Mouse (Mus musculus) midbrain, embryonic 16.5 days (tissue): ENCODE results near the gene Hoxd13. TPM values are rescaled to one million over a fixed set of nuclear protein-coding genes. Genes with fewer than 3 reads are reported as not detected.

ENCODE experiments used
- ATAC-seq: fragments of 200-750 bp; cut with Nextera tagmentation; 2 replicates; pipeline ENCODE4 v1.8.0; 2017; ENCODE audit warnings: moderate TSS enrichment
- H3K27ac ChIP-seq: fragments of 300-500 bp; sonication (generic); 2 replicates; pipeline ENCODE4 v1.5.1; 2014; ENCODE audit warnings: mild to moderate bottlenecking, low read length, mixed read lengths
- H3K27me3 ChIP-seq: fragments of 300-500 bp; sonication (generic); 2 replicates; pipeline ENCODE4 v1.6.1; 2014; ENCODE audit warnings: low read depth, low read length, mixed read lengths; ENCODE audit not compliant: control insufficient read depth, insufficient read depth
- H3K36me3 ChIP-seq: fragments of 300-500 bp; sonication (generic); 2 replicates; pipeline ENCODE4 v1.6.1; 2014; ENCODE audit warnings: mild to moderate bottlenecking, low read length, moderate library complexity, mixed read lengths; ENCODE audit not compliant: control insufficient read depth, insufficient read depth
- H3K4me1 ChIP-seq: fragments of 300-500 bp; sonication (generic); 2 replicates; pipeline ENCODE4 v1.6.1; 2014; ENCODE audit warnings: mild to moderate bottlenecking, low read length, mixed read lengths; ENCODE audit not compliant: control insufficient read depth, insufficient read depth
- H3K4me2 ChIP-seq: fragments of 300-500 bp; sonication (generic); 2 replicates; pipeline ENCODE4 v1.6.1; 2014; ENCODE audit warnings: mild to moderate bottlenecking, low read length, mixed read lengths
- H3K4me3 ChIP-seq: fragments of 300-500 bp; sonication (generic); 2 replicates; pipeline ENCODE4 v1.5.1; 2014; ENCODE audit warnings: low read depth, mild to moderate bottlenecking, low read length, moderate library complexity, mixed read lengths
- H3K9ac ChIP-seq: fragments of 300-500 bp; sonication (generic); 2 replicates; pipeline ENCODE4 v1.6.1; 2014; ENCODE audit warnings: low read depth, low read length, mixed read lengths
- H3K9me3 ChIP-seq: fragments of 300-500 bp; sonication (generic); replicated peaks from 2 replicates; pipeline ENCODE4 v1.6.1; 2014; ENCODE audit warnings: mild to moderate bottlenecking, low read length, mixed read lengths; ENCODE audit not compliant: control insufficient read depth, poor library complexity, severe bottlenecking
- WGBS: fragments of 180-500 bp; shearing (Covaris S2); extraction: QIAGEN DNeasy Blood & Tissue Kit; methylation state at CpG from one replicate; pipeline ENCODE4 v1.1.7; 2014; 5-methylcytosine and 5-hydroxymethylcytosine counted together
- polyA plus RNA-seq: library from polyadenylated mRNA; unstranded; fragments of >200 nt; fragmentation: Nextera tagmentation; extraction: Ambion mirVana; gene quantifications from 2 replicates; pipeline ENCODE4 v1.2.1, GENCODE M21; 2015

Hoxd13 gene
- polyA plus RNA-seq, 1 experiment from 2014 or later, result not detected

DNA sequence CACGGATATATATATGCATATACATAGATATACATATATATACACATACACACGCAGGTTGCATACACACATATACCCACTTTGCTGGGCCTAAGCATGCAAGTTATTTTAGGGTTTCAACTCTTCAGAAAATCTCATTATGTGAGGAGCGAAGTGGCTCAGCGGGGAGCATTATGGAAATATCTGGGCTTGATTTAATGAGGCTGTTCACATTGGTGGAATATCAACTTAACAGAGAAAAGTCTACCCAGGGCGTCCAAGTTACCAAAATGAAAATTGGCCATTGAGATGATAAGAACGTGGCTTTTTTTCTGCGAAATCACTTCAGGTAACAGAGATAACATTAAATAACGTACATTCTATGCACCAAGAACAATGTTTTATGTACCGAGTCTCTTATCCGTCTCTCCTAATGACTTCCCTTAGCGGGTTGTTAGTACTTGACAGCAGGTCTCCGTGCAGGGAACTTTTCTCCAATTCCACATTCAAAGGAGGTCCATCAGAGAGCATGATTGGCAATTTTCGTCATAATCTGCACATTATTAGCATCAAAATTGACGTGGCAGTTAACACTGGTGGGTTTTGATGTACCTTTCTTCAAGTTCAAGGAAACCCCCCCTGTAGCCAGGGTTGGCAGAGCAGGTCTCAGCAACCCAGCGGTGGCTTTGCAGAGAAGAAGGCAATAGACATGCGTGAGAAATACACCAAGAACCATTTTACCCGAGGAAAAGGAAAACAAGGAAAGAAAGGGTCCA, 14.2 kb upstream of the Hoxd13 start:
- H3K9me3 ChIP-seq, result no peaks in the 10 kb centered on the region
- peaks cover 47% of the 10 kb centered on the region for H3K27me3 ChIP-seq
- ATAC-seq, result no peak
- H3K4me1 ChIP-seq, result peaks cover 6% of the 10 kb centered on the region
- no peak overlapping the region for H3K27ac ChIP-seq
- no peaks in the 10 kb centered on the region for H3K36me3 ChIP-seq
- WGBS, result 10% methylated on average over 17 of the region's 17 CpGs
- no peak overlapping the region for H3K9ac ChIP-seq
- H3K4me2 ChIP-seq, result no peak overlapping the region
- H3K4me3 ChIP-seq, result no peak overlapping the region

DNA sequence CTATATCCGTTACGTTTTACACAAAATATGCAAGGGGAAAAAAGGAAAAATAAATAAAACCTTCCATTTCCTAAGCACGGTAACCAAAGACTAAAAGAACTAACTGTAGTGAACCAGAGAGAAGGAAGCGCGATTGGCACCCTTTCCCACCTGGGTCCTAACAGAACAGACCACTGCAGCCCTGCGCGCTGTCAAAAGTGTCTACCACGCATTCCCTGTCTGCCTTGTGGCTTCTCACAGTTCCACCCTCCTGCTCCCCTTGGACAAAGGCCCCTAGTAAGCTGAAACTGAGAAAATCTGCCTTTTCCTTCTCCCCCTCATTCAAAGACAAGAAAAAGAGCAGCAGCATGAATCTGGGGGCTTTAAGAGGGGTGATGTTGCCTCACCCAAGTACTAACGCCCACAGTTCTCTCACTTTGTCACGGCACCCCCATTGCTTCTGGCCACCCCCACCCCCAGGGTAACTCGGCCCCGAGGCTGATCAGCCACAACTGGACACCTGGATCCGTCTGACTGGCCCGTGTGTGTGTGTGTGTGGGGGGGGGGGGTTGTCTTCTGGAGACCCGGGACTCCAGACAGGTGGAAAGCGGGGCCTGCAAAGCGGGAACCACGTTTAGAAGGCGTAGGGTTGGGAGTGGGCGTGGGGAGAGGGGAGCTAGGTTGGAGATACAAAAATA, 13.2 kb upstream of the Hoxd13 start:
- Histone ChIP-seq H3K27ac (no peak overlapping the region), H3K9ac (no peak overlapping the region), H3K36me3 (no peaks in the 10 kb centered on the region), H3K4me3 (no peak overlapping the region), H3K4me2 (no peak overlapping the region), H3K27me3 (peaks cover 43% of the 10 kb centered on the region), H3K4me1 (peaks cover 6% of the 10 kb centered on the region), H3K9me3 (no peaks in the 10 kb centered on the region)
- ATAC-seq, result no peak
- 2% methylated on average over 20 of the region's 20 CpGs for WGBS

DNA sequence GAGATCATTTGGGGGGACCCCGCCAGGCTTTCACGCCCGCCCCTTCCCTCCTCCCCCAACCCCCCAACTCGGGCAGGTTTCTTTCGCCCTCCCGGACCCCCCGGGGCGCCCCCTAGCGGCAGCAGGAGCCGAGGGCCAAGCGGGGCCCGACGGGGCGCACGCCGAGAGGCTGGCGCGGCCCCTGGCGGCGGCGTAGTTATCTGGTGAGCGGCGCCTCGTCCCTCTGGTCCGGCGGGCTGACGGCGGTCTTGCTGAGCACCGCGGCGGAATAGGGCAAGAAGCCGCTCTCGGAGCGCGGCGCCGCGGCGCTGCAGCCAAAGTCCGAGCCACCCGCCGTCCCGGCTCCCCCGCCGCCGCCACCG, 12.7 kb upstream of the Hoxd13 start:
- WGBS, result under 1% methylated on average over 40 of the region's 47 CpGs
- peaks cover 38% of the 10 kb centered on the region for H3K27me3 ChIP-seq
- H3K36me3 ChIP-seq, result no peaks in the 10 kb centered on the region
- peak overlapping the region; percentile 33 for H3K9ac ChIP-seq
- no peak overlapping the region for H3K27ac ChIP-seq
- peaks cover 6% of the 10 kb centered on the region for H3K4me1 ChIP-seq
- peak overlapping the region; percentile 30 for H3K4me3 ChIP-seq
- ATAC-seq, result no peak
- H3K9me3 ChIP-seq, result no peaks in the 10 kb centered on the region
- peak overlapping the region; percentile 51 for H3K4me2 ChIP-seq

DNA sequence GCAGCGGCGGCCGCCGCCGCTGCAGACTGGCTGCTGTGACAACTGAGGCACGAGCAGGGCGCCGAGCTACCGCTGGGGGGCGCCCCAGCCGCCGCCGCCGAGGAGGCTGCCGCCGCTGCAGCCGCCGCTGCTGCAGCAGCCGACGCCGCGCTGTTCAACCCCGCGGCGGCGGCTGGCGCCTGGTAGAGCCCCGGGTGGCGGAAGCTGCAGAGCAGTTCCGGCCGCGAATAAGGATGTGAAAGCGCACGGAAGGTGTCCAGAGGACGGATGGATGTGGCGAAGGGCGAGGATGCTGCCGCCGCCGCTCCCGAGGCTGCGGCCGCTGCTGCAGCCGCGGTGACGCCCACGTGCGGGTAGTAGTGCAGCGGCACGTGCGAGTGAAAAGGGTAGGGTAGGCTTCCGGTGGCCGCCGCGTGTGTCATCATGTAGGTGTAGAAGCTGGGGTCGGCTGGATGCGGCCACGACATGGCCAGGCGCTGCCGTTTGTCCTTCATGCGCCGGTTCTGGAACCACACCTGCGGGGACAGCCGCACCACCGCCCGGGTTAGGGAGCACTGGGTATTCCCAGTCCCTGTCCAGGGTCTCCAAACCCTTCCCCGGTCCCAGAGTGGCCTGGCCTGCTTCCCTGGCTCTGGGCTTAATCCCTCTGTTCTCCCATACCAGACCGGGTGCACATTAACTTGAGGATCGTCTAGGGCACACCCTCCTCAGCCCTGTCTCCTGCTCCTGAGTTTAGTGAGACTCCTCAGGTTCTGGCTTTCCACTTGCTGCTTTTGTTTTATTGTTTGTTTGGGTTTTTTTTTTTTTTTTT, 12.1 kb upstream of the Hoxd13 start:
- H3K4me3 ChIP-seq, result peak overlapping the region; percentile 30
- peaks cover 6% of the 10 kb centered on the region for H3K4me1 ChIP-seq
- peak overlapping the region; percentile 33 for H3K9ac ChIP-seq
- no peak overlapping the region for H3K27ac ChIP-seq
- no peaks in the 10 kb centered on the region for H3K36me3 ChIP-seq
- 1% methylated on average over 57 of the region's 69 CpGs for WGBS
- H3K9me3 ChIP-seq, result no peaks in the 10 kb centered on the region
- peak overlapping the region; percentile 51 for H3K4me2 ChIP-seq
- H3K27me3 ChIP-seq, result peaks cover 38% of the 10 kb centered on the region
- peak; percentile 39; the same call in 1 of the 2 replicates for ATAC-seq

DNA sequence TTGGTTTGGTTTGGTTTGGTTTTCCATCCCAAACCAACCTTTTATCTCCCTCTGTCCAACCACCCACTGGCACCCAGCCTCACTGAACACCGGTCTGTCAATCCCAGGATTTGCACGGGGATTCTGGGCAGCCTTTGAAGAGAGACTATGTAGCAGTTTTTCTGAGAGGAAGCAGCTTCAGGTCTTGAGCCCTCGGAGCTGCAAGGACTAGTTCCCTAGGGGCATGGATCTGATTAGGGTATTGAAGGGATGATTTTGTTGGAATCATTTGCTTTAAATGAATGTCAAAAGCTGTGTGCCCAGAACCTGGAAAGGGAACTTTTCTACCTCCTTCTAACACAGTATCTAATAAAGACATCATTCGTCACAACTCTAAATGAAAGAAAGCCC, 11.5 kb upstream of the Hoxd13 start:
- Histone ChIP-seq H3K27ac (no peak overlapping the region), H3K9ac (no peak overlapping the region)
- WGBS, result under 1% methylated on average over 4 of the region's 4 CpGs

DNA sequence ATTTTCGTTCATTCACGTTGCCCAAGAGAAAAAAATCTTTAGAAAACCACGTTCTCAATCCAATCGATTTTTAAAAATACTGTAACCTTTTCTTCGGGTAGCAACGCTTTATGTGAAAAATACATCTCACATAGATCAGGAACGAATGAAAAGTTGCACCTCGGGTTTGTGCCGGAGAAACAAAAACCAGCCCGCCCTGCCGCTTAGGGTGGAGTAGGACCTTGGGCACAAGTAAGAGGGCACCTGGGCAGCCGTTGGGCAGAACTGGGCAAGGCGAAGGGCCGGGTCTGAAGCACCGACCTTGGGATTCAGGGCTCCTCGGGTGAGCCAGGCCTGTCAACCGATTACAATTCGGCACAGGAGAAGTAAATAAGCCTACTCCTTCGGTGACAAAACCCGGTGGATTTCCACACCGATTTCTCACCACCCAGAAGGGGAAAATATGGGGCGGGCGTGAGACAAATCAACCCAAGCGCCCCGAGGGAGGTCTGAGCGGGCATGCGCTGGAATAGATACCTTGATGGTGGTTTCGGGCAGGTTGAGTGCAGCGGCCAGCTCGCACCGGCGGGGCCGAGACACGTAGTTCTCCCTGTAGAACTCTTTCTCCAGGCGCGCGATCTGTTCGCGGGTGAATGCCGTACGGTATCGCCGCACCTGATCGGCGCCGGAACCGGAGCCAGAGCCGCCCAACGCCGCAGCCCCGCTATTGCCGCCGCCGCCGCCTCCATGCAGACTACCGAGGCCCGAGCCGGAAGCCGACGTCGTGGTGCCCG, 10.7 kb upstream of the Hoxd13 start:
- Histone ChIP-seq H3K27ac (no peak overlapping the region), H3K36me3 (no peaks in the 10 kb centered on the region), H3K4me1 (peaks cover 8% of the 10 kb centered on the region), H3K4me3 (no peak overlapping the region), H3K9me3 (no peaks in the 10 kb centered on the region), H3K27me3 (peaks cover 44% of the 10 kb centered on the region), H3K4me2 (no peak overlapping the region), H3K9ac (no peak overlapping the region)
- no peak for ATAC-seq
- WGBS, result 2% methylated on average over 62 of the region's 62 CpGs

More for the DNA sequence above, 11.5 kb upstream of the Hoxd13 start:
- no peak overlapping the region for H3K4me3 ChIP-seq
- ATAC-seq, result no peak
- H3K4me2 ChIP-seq, result no peak overlapping the region
- peaks cover 44% of the 10 kb centered on the region for H3K27me3 ChIP-seq
- peaks cover 7% of the 10 kb centered on the region for H3K4me1 ChIP-seq
- H3K9me3 ChIP-seq, result no peaks in the 10 kb centered on the region
- no peaks in the 10 kb centered on the region for H3K36me3 ChIP-seq

DNA sequence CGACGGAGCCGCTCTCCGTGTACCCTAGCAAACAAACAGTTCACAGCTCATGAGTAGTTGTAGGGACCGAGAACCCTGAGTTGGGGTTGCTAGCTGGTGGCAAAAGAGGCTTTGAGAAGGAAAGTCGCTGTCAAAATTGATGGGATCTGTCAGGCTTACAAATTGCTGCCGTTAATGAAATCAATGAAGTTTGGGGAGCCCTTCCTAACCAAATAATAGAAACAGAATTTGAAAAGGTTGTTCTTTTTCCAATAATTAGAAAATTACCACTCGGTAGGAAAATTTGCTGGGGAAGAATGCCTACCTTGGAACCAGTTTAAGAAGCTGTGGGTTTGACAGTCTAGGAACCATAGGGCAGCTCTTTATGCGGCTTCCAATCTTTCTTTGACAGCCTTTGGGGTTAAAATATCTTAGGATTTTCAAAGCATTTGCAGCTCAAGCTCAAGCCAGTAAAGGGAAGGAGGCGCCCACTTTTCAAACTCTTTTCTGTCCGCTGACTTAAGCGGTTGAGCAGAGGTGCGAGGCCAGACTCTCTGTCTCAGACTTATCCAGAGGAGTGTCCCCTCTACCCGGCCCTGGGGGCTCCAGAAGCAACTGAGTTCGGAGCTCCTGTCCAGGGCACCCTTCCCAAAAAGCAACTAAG, 10.0 kb upstream of the Hoxd13 start:
- Histone ChIP-seq H3K27ac (no peak overlapping the region), H3K36me3 (no peaks in the 10 kb centered on the region), H3K27me3 (peaks cover 49% of the 10 kb centered on the region), H3K9me3 (no peaks in the 10 kb centered on the region), H3K4me1 (peaks cover 8% of the 10 kb centered on the region), H3K4me3 (no peak overlapping the region), H3K9ac (no peak overlapping the region), H3K4me2 (no peak overlapping the region)
- 1% methylated on average over 15 of the region's 15 CpGs for WGBS
- ATAC-seq, result no peak

DNA sequence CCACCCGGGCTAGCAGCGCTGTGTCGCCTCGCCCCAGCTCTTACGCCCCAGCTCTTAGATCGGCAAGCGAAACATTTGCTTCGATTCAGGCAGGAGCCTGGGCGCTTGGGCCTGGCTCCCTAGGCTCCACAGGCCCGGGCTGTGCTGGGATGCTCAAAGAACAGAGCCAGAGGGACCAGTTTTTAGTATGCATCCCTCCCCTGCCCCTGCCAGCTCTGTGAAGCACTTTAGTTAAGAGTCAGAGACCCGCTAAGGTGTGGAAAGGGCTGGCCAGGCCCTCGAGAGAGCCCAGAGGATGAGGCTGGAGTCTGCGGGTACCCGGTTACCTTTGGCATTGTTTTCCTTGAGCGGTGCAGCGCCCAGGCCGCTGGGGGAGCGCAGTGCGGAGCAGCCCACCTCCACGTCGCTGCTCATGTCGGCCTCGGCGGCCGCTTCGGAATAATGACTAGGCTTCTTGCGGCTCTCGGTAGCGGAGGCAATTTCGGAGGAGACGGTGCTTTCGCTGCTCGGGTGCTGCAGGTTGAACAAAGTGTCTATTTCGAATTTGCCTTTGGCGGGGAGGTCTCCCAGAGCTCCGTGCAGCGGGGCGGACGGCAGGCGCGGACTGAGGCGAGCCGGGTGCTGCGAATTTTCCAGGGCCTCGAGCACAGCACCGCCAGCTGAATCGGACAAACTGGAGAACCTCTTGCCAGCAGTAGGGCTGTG, 9.3 kb upstream of the Hoxd13 start:
- ATAC-seq, result no peak
- Histone ChIP-seq H3K27me3 (peaks cover 53% of the 10 kb centered on the region), H3K9ac (no peak overlapping the region), H3K9me3 (no peaks in the 10 kb centered on the region), H3K36me3 (no peaks in the 10 kb centered on the region), H3K4me1 (peaks cover 8% of the 10 kb centered on the region), H3K27ac (0 out of 2 replicates have a peak overlapping the region, but pooled peaks have one; percentile 15), H3K4me3 (peak overlapping the region; percentile 15; the same call in 1 of the 2 replicates), H3K4me2 (no peak overlapping the region)
- WGBS, result under 1% methylated on average over 47 of the region's 47 CpGs
